Mouse (Mus musculus): Measurements from ENCODE around the gene Mapt.

GRCm38 (mm10) chr11:104322142-104322541 lies 91.0 kb downstream of the Mapt start:
- TF ChIP-seq POLR2AphosphoS2 (IDR thresholded peaks at IDR 0.05; ENCODE audit: insufficient read length, low read depth) (no peak), POLR2A (IDR thresholded peaks at IDR 0.05; ENCODE audit: insufficient read length, low read depth) (no peak), SRF (IDR thresholded peaks at IDR 0.05; ENCODE audit: control insufficient read depth, insufficient read length, low read depth) (no peak), REST (IDR thresholded peaks at IDR 0.05; ENCODE audit: insufficient read depth, insufficient read length) (no peak), E2F4 (IDR thresholded peaks at IDR 0.05; ENCODE audit: insufficient read depth) (no peak), USF1 (IDR thresholded peaks at IDR 0.05; ENCODE audit: low read depth) (no peak), TCF12 (IDR thresholded peaks at IDR 0.05; ENCODE audit: insufficient read depth, poor library complexity, severe bottlenecking) (no peak)
